Mouse (Mus musculus) kidney, adult 10 weeks (tissue): Measurements from ENCODE around the gene Olfr617. TPM values are rescaled to one million over a fixed set of nuclear protein-coding genes. Genes with fewer than 3 reads are reported as not detected.

Experiments
- polyA plus RNA-seq: library from polyadenylated mRNA; stranded (reverse); fragments of 350-450 nt; fragmentation: Illumina TruSeq; extraction: RNeasy Lipid Tissue Mini Kit (QIAGEN cat#74804); gene quantifications from one replicate; pipeline ENCODE4 v1.2.3, GENCODE M21; 2014; ENCODE audit warnings: low read depth, low replicate concordance

Olfr617 gene
- polyA plus RNA-seq: not detected

DNA sequence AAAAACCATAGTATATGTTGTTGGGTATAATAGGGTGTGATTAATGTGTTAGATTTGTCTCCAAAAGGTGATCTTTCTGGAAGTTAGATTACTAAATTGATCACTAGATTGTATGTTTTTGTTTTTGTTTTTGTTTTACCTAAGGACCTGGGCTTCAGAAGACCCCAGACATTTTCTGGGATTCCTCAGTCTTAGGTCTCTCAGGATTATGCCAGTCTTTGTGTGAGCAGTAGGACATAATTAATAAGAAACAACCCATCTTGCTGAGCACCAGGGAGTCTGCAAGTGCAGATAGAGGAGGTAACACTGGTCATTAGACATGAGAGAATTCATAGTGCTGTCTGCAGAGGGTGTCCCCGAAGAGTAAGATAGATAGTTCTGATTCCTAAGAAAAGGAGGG lies at the start of gene Olfr617:
Gene Olfr617, plus strand, starts transcription at position 301 of the 400 bp plus-strand sequence.

DNA sequence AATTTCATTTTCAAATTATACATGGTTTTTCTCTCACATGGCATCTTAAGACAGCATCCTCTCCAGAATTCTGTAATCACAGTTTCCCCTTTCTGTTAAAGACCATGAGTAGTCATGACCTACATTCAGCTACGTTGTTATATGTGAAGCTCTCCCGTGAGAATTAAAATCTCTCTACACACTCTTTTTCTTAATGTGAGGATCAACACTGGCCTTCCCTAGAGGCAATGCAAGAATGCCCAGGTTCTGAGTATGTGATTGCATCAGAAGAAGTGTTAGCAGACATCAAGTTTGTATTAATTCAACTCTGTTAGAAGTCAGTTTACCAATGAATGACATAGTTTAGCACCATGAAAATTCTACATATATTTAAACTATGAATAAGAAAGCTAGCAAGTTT lies 30.2 kb upstream of the Olfr617 start, which contains the start of gene Olfr612:
Gene Olfr612, minus strand, starts transcription at position 101 of the 400 bp plus-strand sequence.

DNA sequence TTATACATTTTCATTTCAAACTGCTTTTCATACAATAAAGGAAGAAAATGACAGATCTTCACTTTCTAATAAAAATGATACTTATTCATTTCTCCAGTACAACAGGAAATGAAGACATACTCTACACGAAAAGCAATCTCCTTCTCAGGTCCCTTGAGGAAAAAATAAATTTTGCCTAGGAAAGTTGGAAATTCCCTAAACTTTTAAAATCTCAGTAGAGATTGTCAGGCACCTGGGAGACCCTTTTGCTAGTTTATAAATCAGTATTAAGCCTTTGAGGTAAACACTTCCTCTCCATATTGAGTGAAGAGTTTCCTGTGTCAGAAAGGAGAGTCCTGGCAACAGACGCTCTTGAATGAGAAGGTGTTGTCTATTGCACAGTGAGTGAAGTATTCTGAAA lies 25.1 kb upstream of the Olfr617 start, which contains the start of gene Olfr613:
Gene Olfr613, plus strand, starts transcription at position 301 of the 400 bp plus-strand sequence.

DNA sequence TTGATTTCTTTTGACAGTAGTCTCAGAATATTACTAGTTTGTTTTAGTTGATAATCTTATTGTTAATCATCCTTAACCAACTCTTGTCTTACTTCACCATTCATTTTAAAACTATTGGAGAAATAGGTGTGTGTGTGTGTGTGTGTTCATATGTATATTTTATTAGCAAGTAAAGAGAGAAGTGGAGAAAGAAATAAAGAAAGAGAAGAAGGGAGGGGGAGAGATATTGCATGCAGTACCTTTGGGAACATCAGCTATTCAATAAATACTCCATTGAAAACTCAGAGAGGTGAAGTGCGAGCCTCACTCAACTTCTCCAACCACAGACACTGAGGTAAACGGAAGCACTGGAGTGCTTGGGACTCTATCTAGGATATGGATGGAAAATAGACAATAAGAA lies 17.1 kb upstream of the Olfr617 start, which contains the start of gene Olfr615:
Gene Olfr615, plus strand, starts transcription at position 301 of the 400 bp plus-strand sequence.

DNA sequence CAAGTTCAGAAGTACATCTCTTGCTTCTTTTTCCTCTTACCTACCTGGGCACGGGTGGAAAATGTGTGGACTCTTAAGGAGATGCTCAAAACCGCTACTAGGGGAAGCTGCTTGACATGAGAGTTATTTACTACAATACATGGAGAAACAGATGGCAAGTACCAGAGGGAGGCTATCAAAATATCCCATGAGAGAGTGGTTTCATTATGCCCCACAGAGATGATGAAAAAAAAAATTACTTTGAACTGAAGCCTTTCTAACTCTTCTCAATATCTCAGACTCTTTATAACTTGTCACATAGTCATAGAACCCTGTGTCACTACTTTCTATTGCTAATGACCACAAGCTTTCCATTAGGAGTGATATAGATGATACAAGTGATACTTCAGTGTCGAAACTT lies 3.8 kb upstream of the Olfr617 start, which contains the start of gene Olfr616:
Gene Olfr616, minus strand, starts transcription at position 101 of the 400 bp plus-strand sequence.

DNA sequence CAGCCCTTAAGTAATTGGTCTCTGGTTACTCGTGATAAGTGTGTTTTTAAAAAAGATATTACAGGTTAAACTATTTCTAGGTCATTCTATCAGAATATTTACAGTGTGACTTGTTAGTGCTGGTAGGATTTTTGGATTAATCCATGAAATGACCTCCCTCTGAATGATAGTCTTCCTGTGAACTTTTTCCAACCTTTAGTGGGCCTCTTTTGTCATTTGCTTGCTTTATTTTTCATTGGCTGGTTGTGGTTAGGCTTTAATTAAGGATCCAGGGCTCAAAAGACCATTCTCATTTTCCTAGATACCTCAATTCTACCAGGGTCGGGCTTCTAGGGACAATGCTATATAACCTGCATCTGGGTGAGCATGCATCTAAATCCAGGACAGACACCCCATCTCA lies 16.9 kb downstream of the Olfr617 start, which contains the start of gene Olfr618:
Gene Olfr618, plus strand, starts transcription at position 301 of the 400 bp plus-strand sequence.

DNA sequence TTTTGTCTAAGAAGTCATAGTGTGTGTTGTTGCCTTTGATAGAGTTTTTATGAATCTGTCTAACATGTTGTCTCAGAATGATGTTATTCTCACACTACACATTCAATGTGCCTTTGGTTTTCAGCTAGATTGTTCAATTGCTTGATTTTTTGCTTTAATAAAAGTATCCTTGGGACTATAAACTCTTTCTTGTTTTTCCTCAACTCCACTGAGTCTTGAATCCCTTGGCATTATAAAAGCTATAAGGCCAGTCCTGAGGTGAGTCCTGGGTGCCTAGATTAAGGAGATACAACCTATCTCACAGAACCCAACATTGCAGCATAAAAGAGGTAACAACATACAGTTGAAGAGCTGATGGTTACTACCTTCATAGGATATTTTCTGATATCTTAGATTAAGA lies 27.4 kb downstream of the Olfr617 start, which contains the start of gene Olfr619:
Gene Olfr619, plus strand, starts transcription at position 301 of the 400 bp plus-strand sequence.

DNA sequence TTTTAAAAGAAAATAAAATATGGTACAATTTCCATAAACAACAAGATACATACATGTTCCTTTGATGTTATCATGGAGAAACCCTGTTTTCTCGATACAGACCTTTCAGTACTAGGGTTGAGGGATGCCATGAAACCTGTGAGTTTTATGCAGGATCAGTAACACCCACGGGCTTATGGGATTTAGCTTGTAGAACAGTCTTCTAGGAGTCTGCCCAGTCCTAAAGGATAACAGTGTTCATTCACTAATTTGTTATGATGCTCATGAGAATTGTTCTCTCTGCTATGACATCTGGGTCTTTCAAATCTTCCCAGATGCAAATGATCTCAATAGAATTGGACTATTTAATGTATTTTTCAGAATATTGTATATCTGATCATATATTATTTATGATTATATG lies 39.6 kb downstream of the Olfr617 start, which contains the start of gene Olfr620:
Gene Olfr620, minus strand, starts transcription at position 101 of the 400 bp plus-strand sequence.

Other genes with a start within 250 kb of the Olfr617 start
- not detected for gene Olfr598, start 249.5 kb upstream of the Olfr617 start, polyA plus RNA-seq
- gene Olfr599, start 237.1 kb upstream of the Olfr617 start, polyA plus RNA-seq: not detected
- not detected for gene Olfr600, start 223.4 kb upstream of the Olfr617 start, polyA plus RNA-seq
- not detected for gene Olfr601, start 210.4 kb upstream of the Olfr617 start, polyA plus RNA-seq
- not detected for gene Olfr603, start 186.9 kb upstream of the Olfr617 start, polyA plus RNA-seq
- gene Usp17lc, start 158.0 kb upstream of the Olfr617 start, polyA plus RNA-seq: not detected
- gene Olfr605, start 127.6 kb upstream of the Olfr617 start, polyA plus RNA-seq: not detected
- not detected for gene Olfr606, start 124.0 kb upstream of the Olfr617 start, polyA plus RNA-seq
- gene Olfr607, start 108.9 kb upstream of the Olfr617 start, polyA plus RNA-seq: not detected
- gene Olfr608, start 103.2 kb upstream of the Olfr617 start, polyA plus RNA-seq: not detected
- not detected for gene Olfr609, start 75.0 kb upstream of the Olfr617 start, polyA plus RNA-seq
- not detected for gene Olfr610, start 60.9 kb upstream of the Olfr617 start, polyA plus RNA-seq
- not detected for gene Olfr611, start 52.2 kb upstream of the Olfr617 start, polyA plus RNA-seq
- gene Olfr612, start 30.3 kb upstream of the Olfr617 start, polyA plus RNA-seq: not detected
- gene Olfr613, start 25.0 kb upstream of the Olfr617 start, polyA plus RNA-seq: not detected
- gene Olfr615, start 17.0 kb upstream of the Olfr617 start, polyA plus RNA-seq: not detected
- gene Olfr616, start 3.9 kb upstream of the Olfr617 start, polyA plus RNA-seq: not detected
- not detected for gene Olfr618, start 17.0 kb downstream of the Olfr617 start, polyA plus RNA-seq
- gene Olfr619, start 27.5 kb downstream of the Olfr617 start, polyA plus RNA-seq: not detected
- gene Olfr620, start 39.5 kb downstream of the Olfr617 start, polyA plus RNA-seq: not detected
- not detected for gene Olfr622, start 69.6 kb downstream of the Olfr617 start, polyA plus RNA-seq
- gene Olfr623, start 90.6 kb downstream of the Olfr617 start, polyA plus RNA-seq: not detected
- gene Olfr624, start 98.1 kb downstream of the Olfr617 start, polyA plus RNA-seq: 0.44 TPM
- not detected for gene Olfr625-ps1, start 109.7 kb downstream of the Olfr617 start, polyA plus RNA-seq
- gene Olfr243, start 141.6 kb downstream of the Olfr617 start, polyA plus RNA-seq: not detected
- not detected for gene Olfr628, start 157.3 kb downstream of the Olfr617 start, polyA plus RNA-seq
- gene Olfr629, start 171.9 kb downstream of the Olfr617 start, polyA plus RNA-seq: not detected
- gene Olfr630, start 184.3 kb downstream of the Olfr617 start, polyA plus RNA-seq: not detected
- not detected for gene Olfr69, start 198.5 kb downstream of the Olfr617 start, polyA plus RNA-seq
- gene Olfr68, start 206.6 kb downstream of the Olfr617 start, polyA plus RNA-seq: not detected
- gene Olfr67, start 218.8 kb downstream of the Olfr617 start, polyA plus RNA-seq: not detected
- 7.4 TPM for gene Hbb-bt, start 240.9 kb downstream of the Olfr617 start, polyA plus RNA-seq